Mouse (Mus musculus) small intestine, adult 2 months (tissue): ENCODE results near the gene Rhou. TPM values are rescaled to one million over a fixed set of nuclear protein-coding genes. Genes with fewer than 3 reads are reported as not detected.

Experiments
- H3K27ac ChIP-seq: fragments of 200-500 bp; 2 replicates; pipeline ENCODE4 v1.5.1; 2012; ENCODE audit warnings: low read depth, low read length, control low read depth, inconsistent platforms; ENCODE audit not compliant: insufficient read depth
- H3K27me3 ChIP-seq: fragments of 200-500 bp; 2 replicates; pipeline ENCODE4 v1.6.1; 2012; ENCODE audit warnings: mild to moderate bottlenecking, moderate library complexity, low read length, inconsistent platforms; ENCODE audit not compliant: control insufficient read depth, insufficient read depth
- H3K36me3 ChIP-seq: fragments of 200-500 bp; 2 replicates; pipeline ENCODE4 v1.6.1; 2012; ENCODE audit warnings: mild to moderate bottlenecking, low read length, control low read depth, inconsistent platforms; ENCODE audit not compliant: control insufficient read depth, insufficient read depth
- H3K4me1 ChIP-seq: fragments of 200-500 bp; 2 replicates; pipeline ENCODE4 v1.6.1; 2012; ENCODE audit warnings: low read length, inconsistent platforms, mixed read lengths; ENCODE audit not compliant: control insufficient read depth, insufficient read depth, insufficient read length
- H3K4me3 ChIP-seq: fragments of 200-500 bp; 2 replicates; pipeline ENCODE4 v1.5.1; 2012; ENCODE audit warnings: low read depth, mild to moderate bottlenecking, control low read depth, inconsistent platforms, low read length, moderate library complexity
- CTCF ChIP-seq: fragments of 200-500 bp; IDR thresholded peaks from 2 replicates; pipeline ENCODE4 v1.5.1; 2012; ENCODE audit warnings: low read depth, mild to moderate bottlenecking, control low read depth, inconsistent platforms, low read length, moderate library complexity, mixed read lengths; ENCODE audit not compliant: insufficient replicate concordance, insufficient read length; ENCODE audit errors: extremely low read depth
- POLR2A ChIP-seq: fragments of 200-500 bp; IDR thresholded peaks from 2 replicates; pipeline ENCODE4 v1.6.1; 2012; ENCODE audit warnings: low read depth, mild to moderate bottlenecking, control low read depth, inconsistent platforms, low read length, moderate library complexity
- WGBS: fragments of 180-500 bp; shearing (Covaris S2); methylation state at CpG from one replicate; pipeline ENCODE4 v1.1.7; 2018; 5-methylcytosine and 5-hydroxymethylcytosine counted together
- polyA plus RNA-seq: library from polyadenylated mRNA; depleted of rRNA; stranded (reverse); fragments of >200 nt; gene quantifications from 2 replicates; pipeline ENCODE4 v1.2.3, GENCODE M21; 2012

The Rhou gene
- polyA plus RNA-seq, 1 experiment = 35.3 TPM

DNA sequence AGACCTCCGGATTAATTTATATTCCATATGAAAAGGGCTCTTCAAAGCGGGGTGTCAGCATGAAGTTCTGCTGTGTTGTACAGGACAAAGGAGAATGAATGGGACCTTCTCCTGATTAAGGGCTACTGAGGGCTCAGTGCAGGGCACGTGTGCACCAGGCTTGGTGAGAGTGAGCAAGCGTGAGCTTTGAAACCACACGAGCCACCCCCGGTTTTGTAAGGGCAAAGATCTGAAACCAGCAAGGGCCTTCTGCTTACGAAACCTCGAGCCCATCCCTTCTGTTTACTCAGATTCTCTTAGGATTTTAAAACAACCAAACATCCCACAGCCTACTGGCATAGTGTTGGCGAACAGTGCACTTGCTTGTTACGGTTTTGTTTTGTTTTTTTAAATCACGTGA is 7.8 kb downstream of the Rhou start:
- Histone ChIP-seq H3K4me3 (no peak overlapping the region), H3K27ac (no peak overlapping the region), H3K4me1 (peaks cover 8% of the 10 kb centered on the region), H3K27me3 (no peaks in the 10 kb centered on the region), H3K36me3 (peaks cover 54% of the 10 kb centered on the region)
- WGBS = 70% methylated on average over 11 of the region's 11 CpGs
- TF ChIP-seq POLR2A (no peak), CTCF (no peak)

DNA sequence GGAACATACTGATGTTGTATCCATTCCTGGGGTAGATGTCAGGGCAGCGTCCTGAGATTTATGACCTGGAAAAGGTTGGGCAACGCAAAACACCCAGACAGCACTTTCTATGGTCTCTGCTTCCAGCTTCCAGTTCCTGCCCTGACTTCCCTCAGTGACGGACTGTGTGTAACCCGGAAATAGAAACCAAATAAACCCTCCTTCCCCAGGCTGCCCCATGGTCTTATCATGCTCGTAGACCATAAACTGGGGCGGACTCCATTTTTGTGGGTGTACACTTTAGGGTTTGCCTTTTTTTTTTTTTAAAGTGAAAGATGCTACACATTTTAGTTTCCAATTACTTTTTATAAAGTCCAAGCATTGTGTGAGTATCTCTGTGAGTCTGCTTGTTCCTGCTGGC is 11.9 kb downstream of the Rhou start:
- peaks cover 30% of the 10 kb centered on the region for H3K36me3 ChIP-seq
- peaks cover 8% of the 10 kb centered on the region for H3K4me1 ChIP-seq
- H3K4me3 ChIP-seq = no peak overlapping the region
- H3K27ac ChIP-seq = peak overlapping the region; percentile 48
- TF ChIP-seq POLR2A (no peak), CTCF (no peak)
- H3K27me3 ChIP-seq = no peaks in the 10 kb centered on the region
- WGBS = 25% methylated on average over 6 of the region's 6 CpGs

DNA sequence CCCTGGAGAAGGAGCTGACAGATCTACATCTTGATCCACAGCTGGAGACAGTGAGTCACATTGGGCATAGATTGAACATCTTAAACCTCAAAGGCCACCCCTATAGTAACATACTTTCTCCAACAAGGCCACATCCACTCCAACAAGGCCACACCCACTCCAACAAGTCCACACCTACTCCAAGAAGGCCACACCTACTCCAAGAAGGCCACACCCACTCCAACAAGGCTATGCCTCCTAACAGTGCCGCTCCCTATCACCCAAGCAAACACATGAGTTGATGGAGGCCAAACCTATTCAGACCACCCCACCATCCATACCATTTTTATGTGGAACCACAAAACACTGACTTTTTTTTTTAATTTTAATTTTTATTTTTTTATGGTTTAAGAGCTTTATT is 13.1 kb downstream of the Rhou start:
- H3K4me3 ChIP-seq = no peak overlapping the region
- peaks cover 15% of the 10 kb centered on the region for H3K4me1 ChIP-seq
- no peak for TF ChIP-seq POLR2A
- TF ChIP-seq CTCF = no peak
- no peaks in the 10 kb centered on the region for H3K27me3 ChIP-seq
- no peak overlapping the region for H3K27ac ChIP-seq
- 76% methylated on average over 1 of the region's 1 CpGs for WGBS
- peaks cover 18% of the 10 kb centered on the region for H3K36me3 ChIP-seq

DNA sequence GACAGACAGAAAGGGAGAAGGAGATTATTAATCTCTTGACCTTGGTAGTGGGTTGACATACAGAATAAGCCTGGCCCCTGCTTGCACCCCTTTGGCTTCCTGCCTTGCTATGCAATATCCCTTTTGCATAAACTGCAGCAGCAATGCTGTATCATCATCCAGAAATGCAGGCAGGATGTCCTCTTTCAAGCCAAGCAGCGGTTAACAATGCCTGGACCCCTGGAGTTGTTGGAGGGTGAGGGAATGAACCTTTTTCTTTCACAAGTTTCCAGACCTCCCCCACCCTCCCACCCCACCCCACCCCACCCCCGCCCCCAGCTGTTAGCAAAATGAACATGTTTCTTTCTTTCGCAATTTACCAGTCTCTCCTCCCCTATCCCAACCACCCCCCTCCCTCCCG is 15.0 kb downstream of the Rhou start:
- Histone ChIP-seq H3K27me3 (no peaks in the 10 kb centered on the region), H3K4me1 (peaks cover 15% of the 10 kb centered on the region), H3K36me3 (peaks cover 3% of the 10 kb centered on the region), H3K27ac (no peak overlapping the region), H3K4me3 (no peak overlapping the region)
- TF ChIP-seq POLR2A (no peak), CTCF (no peak)
- WGBS = 74% methylated on average over 4 of the region's 4 CpGs

DNA sequence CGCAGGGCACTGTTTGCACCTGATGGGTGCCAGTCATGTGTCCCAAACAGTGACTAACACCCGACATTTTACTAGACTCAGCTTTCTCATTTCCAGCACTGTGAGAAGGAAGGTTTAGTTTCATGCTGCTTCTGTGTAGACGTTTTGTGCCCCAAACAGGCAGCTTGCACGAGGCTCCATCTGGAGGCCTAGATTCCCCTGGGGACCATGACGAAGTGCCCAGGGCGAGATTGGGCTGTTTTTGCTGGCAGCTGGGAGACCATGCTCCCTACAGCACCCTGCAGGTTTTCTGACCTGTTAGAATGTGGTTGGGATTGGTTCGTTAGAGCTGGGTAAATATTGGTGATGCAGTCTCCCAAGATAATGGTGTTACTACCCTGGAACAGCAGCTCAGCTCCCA is 17.0 kb downstream of the Rhou start:
- TF ChIP-seq POLR2A = no peak
- H3K27me3 ChIP-seq = no peaks in the 10 kb centered on the region
- WGBS = 69% methylated on average over 7 of the region's 7 CpGs
- H3K36me3 ChIP-seq = no peaks in the 10 kb centered on the region
- peaks cover 13% of the 10 kb centered on the region for H3K4me1 ChIP-seq
- no peak overlapping the region for H3K4me3 ChIP-seq
- H3K27ac ChIP-seq = no peak overlapping the region

DNA sequence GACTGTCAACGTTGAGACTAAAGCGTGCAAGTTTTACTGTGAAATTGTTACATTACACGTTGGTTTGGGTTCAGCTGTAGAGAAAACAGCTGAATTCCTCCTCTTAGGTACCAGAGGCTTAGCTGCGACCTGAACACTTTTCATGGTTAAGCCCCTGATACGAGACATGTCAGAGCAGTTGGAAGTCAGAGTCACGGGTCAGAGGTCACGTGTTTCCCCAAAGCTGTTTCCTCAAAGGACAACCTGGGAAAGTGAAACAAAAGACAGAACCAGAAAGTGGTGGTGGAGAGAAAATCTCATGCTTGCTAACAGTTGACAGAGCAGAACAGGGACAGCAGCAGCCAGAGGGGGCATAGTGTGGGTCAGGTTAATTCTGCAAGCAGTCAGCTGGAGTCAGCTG is 17.7 kb downstream of the Rhou start:
- Histone ChIP-seq H3K27me3 (no peaks in the 10 kb centered on the region), H3K27ac (no peak overlapping the region), H3K36me3 (no peaks in the 10 kb centered on the region), H3K4me1 (peaks cover 8% of the 10 kb centered on the region; the same call in 1 of the 2 replicates), H3K4me3 (no peak overlapping the region)
- WGBS = 52% methylated on average over 7 of the region's 7 CpGs
- TF ChIP-seq POLR2A = no peak
- no peak for TF ChIP-seq CTCF

DNA sequence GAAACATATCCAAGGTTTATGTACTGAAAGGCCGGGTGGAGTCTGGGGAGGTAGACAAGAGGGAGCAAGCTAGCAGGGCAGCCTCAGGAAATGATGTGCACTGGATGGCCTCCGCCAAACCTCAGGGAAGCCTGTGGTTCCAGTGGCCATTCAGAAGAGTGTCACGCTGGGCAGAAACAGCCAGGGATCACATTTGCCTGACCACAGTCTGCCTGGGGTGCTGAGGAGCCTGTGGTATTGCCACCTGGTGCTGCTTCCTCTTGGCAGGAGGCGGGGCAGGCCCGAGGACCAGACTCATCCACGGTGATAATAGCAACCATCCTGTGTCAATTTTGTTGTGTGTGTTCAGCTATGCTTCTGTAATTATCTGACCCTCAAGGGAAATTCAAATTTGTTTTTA is 18.9 kb downstream of the Rhou start:
- H3K36me3 ChIP-seq = no peaks in the 10 kb centered on the region
- WGBS = 76% methylated on average over 6 of the region's 6 CpGs
- TF ChIP-seq CTCF (no peak), POLR2A (no peak)
- H3K4me1 ChIP-seq = peaks cover 8% of the 10 kb centered on the region; the same call in 1 of the 2 replicates
- H3K4me3 ChIP-seq = no peak overlapping the region
- H3K27ac ChIP-seq = no peak overlapping the region
- H3K27me3 ChIP-seq = no peaks in the 10 kb centered on the region

DNA sequence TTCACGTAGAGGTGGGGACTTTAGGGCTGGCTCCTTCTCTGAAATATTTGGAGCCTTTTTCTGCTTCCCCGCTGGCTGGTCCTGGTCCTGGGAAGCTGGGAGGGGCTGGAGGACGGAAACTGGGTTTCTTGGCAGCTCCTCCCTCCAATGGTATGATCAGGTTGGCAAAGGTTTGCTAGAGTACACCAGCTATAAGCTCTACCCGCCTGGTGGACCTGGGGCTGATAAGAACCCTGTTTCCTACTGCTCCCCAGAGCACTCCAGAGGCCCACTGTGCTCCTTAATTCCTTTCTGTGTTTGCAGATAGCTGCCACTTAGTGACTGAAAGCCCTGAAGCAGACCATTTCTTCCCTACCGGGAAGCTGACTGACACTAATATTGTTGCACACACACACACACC is 21.9 kb downstream of the Rhou start:
- 23% methylated on average over 5 of the region's 5 CpGs for WGBS
- Histone ChIP-seq H3K27ac (no peak overlapping the region), H3K36me3 (no peaks in the 10 kb centered on the region), H3K27me3 (no peaks in the 10 kb centered on the region), H3K4me1 (peaks cover 8% of the 10 kb centered on the region; the same call in 1 of the 2 replicates), H3K4me3 (no peak overlapping the region)
- TF ChIP-seq CTCF = no peak
- no peak for TF ChIP-seq POLR2A
